Mouse (Mus musculus): Measurements from ENCODE around the gene Zc3h7b.

DNA sequence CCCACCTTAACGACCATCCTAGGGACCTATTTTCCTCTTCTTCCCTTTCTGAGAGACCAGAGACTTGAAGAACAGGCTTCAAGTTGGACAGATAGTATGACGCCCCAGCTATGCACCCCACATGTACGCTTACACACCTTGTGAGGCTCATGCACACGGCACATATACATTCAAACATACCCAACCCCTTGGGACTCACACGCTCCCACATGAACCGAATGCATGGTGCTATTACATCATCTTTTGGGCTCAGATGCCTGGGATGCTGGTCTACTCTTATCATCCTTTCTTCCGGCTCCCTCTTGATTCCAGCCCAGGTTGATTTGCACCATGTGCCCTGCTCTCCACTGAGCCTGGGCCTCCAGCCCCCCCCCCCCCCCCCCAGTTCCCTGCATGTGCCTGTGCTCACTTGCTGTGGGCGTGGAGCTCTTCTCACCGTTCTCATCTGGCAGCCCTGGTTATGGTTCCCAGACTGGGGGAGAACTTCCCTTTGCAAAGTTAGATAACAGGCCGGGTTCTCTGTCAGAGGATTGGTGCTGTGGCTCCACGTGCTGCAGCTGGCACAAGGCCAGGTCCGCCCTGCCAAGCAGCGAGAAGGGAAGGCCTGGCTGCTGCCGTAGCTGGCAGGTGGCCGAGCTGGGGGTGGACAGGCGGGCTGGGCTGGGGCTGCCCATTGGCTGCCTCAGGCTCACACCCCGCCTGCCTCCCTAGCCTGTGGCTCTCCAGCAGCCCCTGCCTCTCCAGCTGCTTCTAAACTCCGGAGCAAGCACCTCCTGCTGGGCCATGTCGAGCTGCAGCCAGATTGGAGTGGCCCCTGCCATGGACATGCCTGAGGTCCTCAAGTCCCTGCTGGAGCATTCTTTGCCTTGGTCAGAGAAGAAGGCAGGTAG lies 57.4 kb downstream of the Zc3h7b start, which contains the start of gene Tef:
- TF ChIP-seq CTCF (IDR thresholded peaks at IDR 0.05; ENCODE audit: low read depth) (peak; percentile 51), EP300 (IDR thresholded peaks at IDR 0.05; ENCODE audit: low read depth) (peak; percentile 82)
